Mouse (Mus musculus) skeletal muscle tissue, postnatal 0 days (tissue): ENCODE data around the gene Olfr117. TPM values are rescaled to one million over a fixed set of nuclear protein-coding genes. Genes with fewer than 3 reads are reported as not detected.

Experiments used
- polyA plus RNA-seq: library from polyadenylated mRNA; unstranded; fragments of >200 nt; fragmentation: Nextera tagmentation; extraction: Ambion mirVana; gene quantifications from 2 replicates; pipeline ENCODE4 v1.2.1, GENCODE M21; 2015

Olfr117 gene
- polyA plus RNA-seq: not detected in 2 replicates

GRCm38 (mm10) chr17:37663682-37664081 is at the start of gene Olfr117:
Olfr117 (minus strand) TSS chr17:37663782.

GRCm38 (mm10) chr17:37696264-37696663 is 32.7 kb upstream of the Olfr117 start, which contains the start of gene Olfr119:
Olfr119 (plus strand) TSS chr17:37696564.

GRCm38 (mm10) chr17:37666688-37667087 is 3.1 kb upstream of the Olfr117 start, which contains the start of gene Olfr118:
Olfr118 (plus strand) TSS chr17:37666988.

GRCm38 (mm10) chr17:37627009-37627408 is 36.6 kb downstream of the Olfr117 start, which contains the start of the genes Olfr115 and Olfr116:
Olfr115 (minus strand) TSS chr17:37627109.
Olfr116 (minus strand) TSS chr17:37627199.

Other genes starting within 250 kb of the Olfr117 start
- gene Olfr108, start 218.3 kb downstream of the Olfr117 start, polyA plus RNA-seq: not detected in 2 replicates
- gene Olfr109, start 204.9 kb downstream of the Olfr117 start, polyA plus RNA-seq: not detected in 2 replicates
- not detected in 2 replicates for gene H2-M2, start 180.2 kb downstream of the Olfr117 start, polyA plus RNA-seq
- gene Olfr110, start 171.3 kb downstream of the Olfr117 start, polyA plus RNA-seq: not detected in 2 replicates
- gene Olfr111, start 155.8 kb downstream of the Olfr117 start, polyA plus RNA-seq: not detected in 2 replicates
- not detected in 2 replicates for gene Olfr112, start 94.3 kb downstream of the Olfr117 start, polyA plus RNA-seq
- gene Olfr113, start 86.1 kb downstream of the Olfr117 start, polyA plus RNA-seq: not detected in 2 replicates
- not detected in 2 replicates for gene Olfr114, start 71.0 kb downstream of the Olfr117 start, polyA plus RNA-seq
- not detected in 2 replicates for gene Olfr115, start 36.7 kb downstream of the Olfr117 start, polyA plus RNA-seq
- gene Olfr116, start 36.6 kb downstream of the Olfr117 start, polyA plus RNA-seq: not detected in 2 replicates
- not detected in 2 replicates for gene Olfr118, start 3.2 kb upstream of the Olfr117 start, polyA plus RNA-seq
- not detected in 2 replicates for gene Olfr119, start 32.8 kb upstream of the Olfr117 start, polyA plus RNA-seq
- gene Olfr120, start 58.0 kb upstream of the Olfr117 start, polyA plus RNA-seq: not detected in 2 replicates
- gene Olfr121, start 85.1 kb upstream of the Olfr117 start, polyA plus RNA-seq: not detected in 2 replicates
- not detected in 2 replicates for gene Olfr122, start 104.8 kb upstream of the Olfr117 start, polyA plus RNA-seq
- gene Olfr123, start 129.7 kb upstream of the Olfr117 start, polyA plus RNA-seq: not detected in 2 replicates
- gene Olfr124, start 136.1 kb upstream of the Olfr117 start, polyA plus RNA-seq: not detected in 2 replicates
- gene Olfr125, start 169.2 kb upstream of the Olfr117 start, polyA plus RNA-seq: not detected in 2 replicates
- not detected in 2 replicates for gene Olfr126, start 183.7 kb upstream of the Olfr117 start, polyA plus RNA-seq
- not detected in 2 replicates for gene Olfr127, start 236.7 kb upstream of the Olfr117 start, polyA plus RNA-seq